Mouse (Mus musculus) frontal cortex, adult 2 months (tissue): ENCODE measurements around the gene Cnep1r1. TPM values are rescaled to one million over a fixed set of nuclear protein-coding genes. Genes with fewer than 3 reads are reported as not detected.

ENCODE experiments used
- DNase-seq, 2 experiments: peaks; one replicate each; pipeline ENCODE4 v3.0.0; 2022; ENCODE audit warnings: low spot score in 1 of 2; ENCODE audit errors: extremely low spot score in 1 of 2
- polyA plus RNA-seq: library from polyadenylated mRNA; depleted of rRNA; stranded (reverse); fragments of >200 nt; gene quantifications from 2 replicates; pipeline ENCODE4 v1.2.3, GENCODE M21; 2012; rRNA removed

The Cnep1r1 gene
- polyA plus RNA-seq = 41.2 and 42.9 TPM in 2 replicates

- DNase-seq = peak; percentile 93 to 99
Measured at GRCm38 (mm10) chr8:88118456-88119036, at the start of gene Cnep1r1. Gene Cnep1r1, plus strand, starts transcription at chr8:88118769.

- DNase-seq = peak in 1 of 2 experiments; percentile 9
Measured at GRCm38 (mm10) chr8:88082183-88082582, 36.4 kb upstream of the Cnep1r1 start.

DNA sequence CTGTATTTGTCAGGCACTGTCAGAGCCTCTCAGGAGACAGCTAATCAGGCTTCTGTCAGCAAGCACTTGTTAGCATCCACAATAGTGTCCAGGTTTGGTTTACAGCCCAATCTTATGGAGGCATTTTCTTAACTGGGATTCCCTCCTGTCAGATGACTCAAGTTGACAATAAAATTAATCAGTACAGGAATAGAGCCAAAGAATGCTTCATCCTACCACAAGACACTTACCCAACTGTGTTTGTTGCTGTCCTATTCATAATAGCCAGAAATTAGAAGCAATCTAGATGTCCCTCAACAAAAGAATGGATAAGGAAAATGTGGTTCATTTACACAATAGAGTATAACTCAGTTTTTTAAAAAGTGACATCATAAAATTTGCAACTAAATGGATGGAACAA is 30.6 kb upstream of the Cnep1r1 start:
- no peak for DNase-seq

- no peak for DNase-seq
Measured at GRCm38 (mm10) chr8:88091661-88092060, 26.9 kb upstream of the Cnep1r1 start.

DNA sequence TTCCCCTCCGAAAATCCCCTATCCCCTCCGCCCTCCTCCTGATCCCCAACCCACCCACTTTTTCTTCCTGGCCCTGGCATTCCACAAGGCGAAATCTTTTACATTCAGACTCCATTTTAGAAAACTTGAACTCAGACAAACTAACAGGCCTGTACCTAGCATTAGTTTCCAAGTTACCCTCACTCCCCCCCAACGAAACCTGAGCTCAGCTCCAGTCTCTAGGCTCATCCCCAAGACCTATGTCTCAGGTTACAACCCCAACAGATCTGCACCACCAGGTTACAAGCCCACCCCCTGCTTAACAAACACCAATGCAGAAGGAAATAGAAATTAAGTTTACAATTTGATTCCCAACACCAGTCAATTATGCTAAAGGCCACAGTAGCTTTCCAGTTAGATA is 25.2 kb upstream of the Cnep1r1 start:
- no peak for DNase-seq

DNA sequence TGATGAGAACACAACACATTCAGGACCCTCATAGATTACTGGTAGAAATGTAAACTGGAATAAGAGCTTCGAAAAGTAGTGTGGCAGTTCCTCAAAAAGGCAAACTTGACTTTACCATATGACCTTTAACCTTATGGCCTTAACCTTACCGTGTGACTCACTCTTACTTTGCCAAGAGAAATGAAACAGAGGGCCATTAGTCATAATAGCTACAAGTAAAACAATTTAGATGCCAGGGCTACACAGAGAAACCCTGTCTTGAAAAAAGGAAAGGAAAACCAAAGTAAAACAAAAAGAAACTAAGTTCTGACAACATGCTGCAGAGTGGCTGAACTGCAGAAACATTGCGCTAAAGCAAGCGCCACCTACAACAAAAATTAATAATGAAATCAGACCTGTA is 19.7 kb upstream of the Cnep1r1 start:
- DNase-seq = no peak

DNA sequence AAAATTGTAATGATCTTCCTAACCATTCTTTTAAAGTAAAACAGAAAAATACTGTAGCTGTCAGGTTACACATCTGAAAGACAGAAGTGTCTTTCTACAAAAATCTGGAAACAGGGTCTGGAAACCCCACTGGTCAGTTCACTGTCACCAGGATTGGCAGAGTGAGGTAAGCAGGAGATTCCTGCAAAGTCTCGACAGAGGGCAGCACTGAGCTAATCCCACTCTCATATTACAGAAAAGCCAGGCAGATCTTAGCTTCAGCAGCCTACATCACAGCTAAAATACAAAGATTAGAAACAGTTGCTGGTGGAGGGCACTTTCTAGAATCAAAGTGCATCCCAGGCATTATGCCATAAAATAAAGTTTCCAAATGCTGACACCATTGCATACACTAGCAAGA is 19.0 kb upstream of the Cnep1r1 start:
- DNase-seq = peak in 1 of 2 experiments; percentile 56

GRCm38 (mm10) chr8:88109241-88109640 is 9.3 kb upstream of the Cnep1r1 start:
- DNase-seq = no peak

- DNase-seq = no peak
Measured at GRCm38 (mm10) chr8:88119076-88119475, 507 bp downstream of the Cnep1r1 start.

DNA sequence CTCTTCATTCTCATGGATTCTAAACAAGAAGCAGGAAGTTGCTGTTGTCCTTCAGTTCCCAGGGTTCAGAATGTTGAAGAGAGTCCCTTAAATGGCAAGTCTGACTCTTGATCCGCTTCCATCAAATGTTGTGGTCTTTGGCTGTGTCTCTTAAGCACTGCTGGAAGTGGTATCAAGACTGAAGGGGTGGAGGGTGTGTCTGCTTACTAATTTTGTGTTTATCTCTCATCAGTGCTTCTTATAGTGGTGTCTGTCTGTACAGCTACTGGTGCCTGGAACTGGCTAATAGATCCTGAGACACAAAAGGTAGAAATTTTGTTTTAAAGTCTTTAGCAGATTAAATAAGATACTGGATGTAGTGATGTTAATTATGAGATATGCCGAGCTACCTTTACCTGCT is 6.3 kb downstream of the Cnep1r1 start:
- DNase-seq = no peak

- DNase-seq = no peak
Measured at GRCm38 (mm10) chr8:88129397-88129796, 10.8 kb downstream of the Cnep1r1 start.

GRCm38 (mm10) chr8:88130754-88131317 is 12.3 kb downstream of the Cnep1r1 start:
- DNase-seq = no peak

- DNase-seq = peak; percentile 92 to 98
Measured at GRCm38 (mm10) chr8:88137748-88138484, 19.3 kb downstream of the Cnep1r1 start, which contains the start of gene Heatr3. Gene Heatr3, plus strand, starts transcription at chr8:88137855.

GRCm38 (mm10) chr8:88139256-88139655 is 20.7 kb downstream of the Cnep1r1 start:
- no peak for DNase-seq

- DNase-seq = no peak
Measured at GRCm38 (mm10) chr8:88141629-88142028, 23.1 kb downstream of the Cnep1r1 start.

- DNase-seq = no peak
Measured at GRCm38 (mm10) chr8:88144041-88144440, 25.5 kb downstream of the Cnep1r1 start.

DNA sequence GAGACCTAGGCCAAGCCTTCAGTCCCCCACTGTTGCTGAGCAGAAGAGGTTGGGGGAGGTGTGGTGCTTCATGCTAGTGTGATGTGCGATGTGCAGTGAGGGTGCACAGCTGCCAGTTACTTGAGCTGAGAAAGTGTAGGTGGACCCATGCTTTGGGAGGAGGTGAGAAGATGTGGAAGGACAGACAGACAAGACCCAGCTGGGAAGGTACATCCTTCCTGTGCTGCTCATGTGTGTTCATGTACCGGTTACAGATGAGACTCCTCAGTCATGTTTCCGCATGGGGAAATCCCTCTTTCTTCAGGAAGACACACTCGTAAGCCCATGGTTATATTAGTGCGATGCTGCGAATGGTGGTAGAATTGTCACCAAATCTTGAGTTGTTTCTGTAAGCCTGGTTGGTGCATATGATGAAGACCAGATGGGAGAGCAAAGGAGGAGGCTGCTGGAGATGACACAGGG is 32.4 kb downstream of the Cnep1r1 start:
- DNase-seq = peak; percentile 29 to 61

- peak; percentile 17 to 52 for DNase-seq
Measured at GRCm38 (mm10) chr8:88160237-88160995, 41.8 kb downstream of the Cnep1r1 start.

DNA sequence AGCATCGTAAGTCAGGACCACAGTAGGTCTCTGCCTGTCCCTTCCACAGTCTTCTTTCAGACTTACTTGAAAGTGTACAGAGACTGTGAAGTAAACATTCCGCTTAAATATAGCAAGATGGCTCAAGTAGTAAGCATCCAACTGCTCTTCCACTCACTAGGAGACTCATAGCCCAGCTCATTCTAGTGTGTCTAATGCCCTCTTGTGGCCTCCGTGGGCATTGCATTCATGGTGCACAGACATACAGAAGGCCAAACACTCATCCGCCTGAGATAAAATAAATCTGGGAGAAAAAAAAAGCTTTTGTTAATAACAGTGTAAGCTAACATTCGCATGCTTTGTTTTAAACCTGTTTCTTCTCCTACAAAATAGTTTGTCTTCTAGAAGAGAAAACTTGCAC is 42.9 kb downstream of the Cnep1r1 start:
- peak; percentile 33 to 79 for DNase-seq

DNA sequence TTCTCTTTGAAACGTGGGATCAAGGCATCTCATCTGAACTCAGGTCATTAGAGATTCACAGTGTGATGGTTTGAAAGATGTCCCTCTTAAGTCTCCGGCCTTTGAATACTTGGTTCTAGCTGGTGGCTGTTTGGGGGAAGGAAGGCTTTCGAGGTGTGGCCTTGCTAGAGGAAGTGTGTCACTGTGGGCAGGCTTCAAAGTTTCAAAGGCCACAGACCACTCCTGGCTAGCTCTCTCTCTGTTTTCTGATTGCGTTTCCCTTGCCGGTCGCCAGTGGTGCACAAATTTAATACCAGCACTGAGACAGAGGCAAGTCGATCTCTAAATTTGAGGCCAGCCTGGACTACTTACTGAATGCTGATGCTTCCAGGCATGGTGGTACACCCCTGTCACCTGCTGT is 56.7 kb downstream of the Cnep1r1 start:
- no peak for DNase-seq

DNA sequence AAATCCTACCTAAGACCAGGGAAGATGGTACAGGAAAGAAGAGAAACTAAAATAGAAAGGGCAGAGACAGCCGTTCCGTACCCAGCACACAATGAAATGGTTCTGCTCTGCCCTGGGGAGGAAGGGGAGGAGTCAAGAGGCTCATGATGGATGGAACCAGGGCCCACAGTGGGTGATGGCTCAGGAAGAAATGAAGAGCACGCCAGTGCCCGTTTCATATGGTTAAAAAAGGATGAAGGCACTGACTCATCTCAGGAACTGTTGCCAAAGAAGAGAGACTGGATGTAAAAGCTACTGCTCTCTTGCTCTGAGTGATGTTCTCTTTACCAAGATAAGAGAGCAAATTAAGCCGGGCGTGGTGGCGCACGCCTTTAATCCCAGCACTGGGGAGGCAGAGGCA is 58.7 kb downstream of the Cnep1r1 start:
- peak in 1 of 2 experiments; percentile 55 for DNase-seq
